Mouse (Mus musculus): ENCODE results near the gene Wnt5b.
A peak's percentile ranks its signal among the peaks of the same experiment; 100 is the strongest.

Wnt5b gene

DNA sequence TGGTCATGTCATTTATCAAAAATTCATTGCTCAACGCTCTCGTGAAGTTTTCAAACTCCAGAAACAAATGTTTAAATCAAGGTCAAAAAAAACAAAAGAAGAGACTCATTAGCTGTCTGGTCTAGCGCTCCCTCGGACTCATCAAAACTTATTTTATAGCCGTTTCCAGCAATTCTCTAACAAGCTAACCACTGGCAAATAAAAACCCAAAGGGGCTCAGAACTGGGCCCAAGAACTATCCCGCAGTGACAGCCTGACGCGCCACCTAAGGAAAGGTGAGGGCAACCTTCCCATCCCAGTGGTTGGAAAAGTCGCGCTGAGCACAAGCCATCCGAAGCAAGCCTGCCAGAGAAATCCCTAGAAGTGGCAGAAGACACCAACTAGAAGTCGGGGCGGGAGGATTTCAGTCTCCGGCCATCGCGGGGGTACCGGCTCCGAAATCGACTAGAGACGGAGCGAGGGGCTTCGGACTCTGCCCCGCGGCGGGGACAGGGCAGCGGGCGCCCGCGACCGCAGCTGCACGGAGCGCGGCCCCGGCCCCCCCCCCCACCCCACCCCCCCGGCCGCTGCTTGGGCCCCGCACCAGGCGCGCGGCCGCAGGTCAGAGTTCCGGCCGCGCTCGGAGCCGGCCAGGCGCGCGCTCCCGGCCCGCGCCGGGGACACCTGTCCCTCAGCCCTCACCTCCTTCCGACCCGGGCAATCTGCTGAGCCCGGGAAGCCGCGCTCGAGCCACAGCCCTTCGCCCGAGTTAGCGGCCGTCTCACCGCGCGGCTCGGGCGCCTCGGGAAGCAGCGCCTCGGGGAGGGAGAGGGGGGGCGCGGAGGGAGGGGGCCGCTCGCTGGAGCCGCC, 156.1 kb downstream of the Wnt5b start:
- peak; percentile 28 to 77 for DNase-seq (ENCODE audit: low spot score in 2 of 2)

- DNase-seq (ENCODE audit: low spot score in 2 of 2) = no peak
These were observed 157.3 kb downstream of the Wnt5b start for GRCm38 (mm10) chr6:119386821-119387220.

DNA sequence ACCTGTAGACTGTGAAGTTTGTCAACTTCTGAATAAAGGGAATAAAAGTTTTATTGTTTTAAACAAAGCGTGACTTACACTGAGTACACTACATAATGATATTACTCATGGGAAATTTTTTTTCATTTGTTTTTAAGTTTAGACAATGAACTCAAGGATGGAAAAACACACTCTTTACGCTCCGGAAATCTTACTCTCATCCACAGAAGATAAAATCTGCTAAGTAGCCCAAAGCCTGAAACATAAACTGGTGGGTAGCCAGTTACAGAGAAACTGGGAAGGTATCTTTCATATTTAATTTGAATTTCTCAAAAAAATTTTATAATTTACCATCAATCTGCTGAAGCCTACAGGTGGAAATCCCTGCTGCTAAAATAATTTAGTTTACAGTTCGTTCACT, 157.7 kb downstream of the Wnt5b start:
- DNase-seq (ENCODE audit: low spot score in 2 of 2) = no peak

DNA sequence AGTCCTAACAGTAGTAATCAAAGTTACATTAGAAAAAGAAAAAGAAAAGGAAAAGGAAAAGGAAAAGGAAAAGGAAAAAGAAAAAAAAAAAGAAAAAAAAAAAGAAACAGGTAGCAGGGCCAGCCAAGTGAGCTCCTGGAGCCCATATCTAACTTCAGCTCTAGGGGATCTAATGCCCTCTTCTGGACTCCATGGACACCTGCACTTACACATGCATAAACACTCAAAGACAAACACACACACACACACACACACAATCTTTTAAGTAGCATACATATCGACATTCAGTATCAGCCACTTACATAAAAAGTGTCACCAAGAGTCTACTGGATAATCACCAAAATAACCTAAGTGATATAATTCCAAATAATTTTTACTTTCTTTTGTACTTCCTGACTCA, 158.5 kb downstream of the Wnt5b start:
- DNase-seq (ENCODE audit: low spot score in 2 of 2) = no peak
